Mouse (Mus musculus) forebrain, embryonic 12.5 days (tissue): ENCODE measurements around the gene Catsper3. TPM values are rescaled to one million over a fixed set of nuclear protein-coding genes. Genes with fewer than 3 reads are reported as not detected.

Source experiments
- ATAC-seq: fragments of 200-750 bp; cut with Nextera tagmentation; 2 replicates; pipeline ENCODE4 v1.8.0; 2017; ENCODE audit warnings: moderate TSS enrichment; ENCODE audit not compliant: low FRiP score
- H3K27ac ChIP-seq: fragments of 300-500 bp; sonication (generic); 2 replicates; pipeline ENCODE4 v1.5.1; 2016; ENCODE audit warnings: mild to moderate bottlenecking
- H3K27me3 ChIP-seq: fragments of 300-500 bp; sonication (generic); 2 replicates; pipeline ENCODE4 v1.6.1; 2016; ENCODE audit warnings: mild to moderate bottlenecking
- H3K36me3 ChIP-seq: fragments of 300-500 bp; sonication (generic); replicated peaks from 2 replicates; pipeline ENCODE4 v1.6.1; 2016; ENCODE audit warnings: mild to moderate bottlenecking
- H3K4me1 ChIP-seq: fragments of 300-500 bp; sonication (generic); 2 replicates; pipeline ENCODE4 v1.6.1; 2016
- H3K4me2 ChIP-seq: fragments of 300-500 bp; sonication (generic); 2 replicates; pipeline ENCODE4 v1.6.1; 2016; ENCODE audit warnings: mild to moderate bottlenecking, moderate library complexity
- H3K4me3 ChIP-seq: fragments of 300-500 bp; sonication (generic); replicated peaks from 2 replicates; pipeline ENCODE4 v1.5.1; 2016; ENCODE audit warnings: mild to moderate bottlenecking
- H3K9ac ChIP-seq: fragments of 300-500 bp; sonication (generic); 2 replicates; pipeline ENCODE4 v1.6.1; 2016; ENCODE audit warnings: mild to moderate bottlenecking
- H3K9me3 ChIP-seq: fragments of 300-500 bp; sonication (generic); 2 replicates; pipeline ENCODE4 v1.6.1; 2016
- WGBS: fragments of 180-500 bp; shearing (Covaris S2); methylation state at CpG from one replicate; pipeline ENCODE4 v1.1.7; 2016; 5-methylcytosine and 5-hydroxymethylcytosine counted together
- polyA plus RNA-seq: library from polyadenylated mRNA; unstranded; fragments of >200 nt; fragmentation: Nextera tagmentation; extraction: Ambion mirVana; gene quantifications from 2 replicates; pipeline ENCODE4 v1.2.1, GENCODE M21; 2016

Catsper3 gene
- polyA plus RNA-seq, 1 experiment from 2014 or later: not detected

DNA sequence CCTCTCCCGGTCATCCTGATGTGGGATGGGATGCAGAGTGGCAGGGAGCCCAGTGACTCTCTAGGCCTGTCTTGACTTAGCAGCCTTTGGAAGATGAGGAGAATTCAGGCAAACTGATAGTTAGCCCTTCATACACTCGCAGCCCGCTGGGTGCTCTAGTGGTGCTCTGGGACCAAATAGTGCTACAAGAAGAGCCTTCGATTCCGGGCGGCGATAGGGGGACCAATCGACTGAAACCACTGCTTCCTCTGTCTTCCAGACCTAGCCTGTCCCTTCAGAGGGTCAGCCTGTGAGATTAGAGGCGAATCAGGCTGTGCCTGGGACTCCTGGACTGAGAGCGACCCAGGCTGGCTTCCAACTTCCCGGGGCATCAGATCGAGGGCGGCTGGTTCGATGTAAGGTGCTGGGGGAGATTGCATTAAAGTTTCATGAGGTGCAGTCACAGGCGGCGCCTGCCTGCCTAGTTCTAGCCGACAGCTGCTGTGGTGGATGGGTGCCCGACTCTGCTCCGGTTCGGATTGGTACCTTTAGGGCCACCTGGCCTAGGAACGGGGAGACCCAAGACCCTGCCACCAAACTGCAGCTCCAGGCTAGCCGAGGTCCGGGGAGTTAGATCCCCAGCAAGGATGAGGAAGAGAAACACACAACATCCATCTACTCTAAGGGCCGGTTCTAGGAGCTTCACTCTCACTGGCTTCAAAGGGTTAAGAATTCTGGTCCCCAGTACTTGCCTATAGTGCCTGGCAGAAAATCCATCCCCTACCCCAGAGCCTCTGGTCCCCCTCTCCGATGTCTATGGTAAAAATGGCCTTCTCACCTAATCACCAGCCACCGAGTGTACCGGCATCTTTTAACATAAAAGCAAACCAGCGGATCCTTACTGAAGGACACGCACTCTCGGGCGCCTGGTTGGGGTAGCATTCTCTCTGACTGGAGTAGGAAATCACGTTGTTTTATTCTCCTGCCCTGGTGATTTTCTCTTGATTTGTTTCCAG lies 52.7 kb downstream of the Catsper3 start:
- Histone ChIP-seq H3K27ac (no peak overlapping the region), H3K36me3 (no peaks in the 10 kb centered on the region), H3K9me3 (no peaks in the 10 kb centered on the region), H3K27me3 (peaks cover 100% of the 10 kb centered on the region), H3K9ac (no peak overlapping the region), H3K4me2 (no peak overlapping the region), H3K4me1 (peaks cover 20% of the 10 kb centered on the region), H3K4me3 (no peak overlapping the region)
- ATAC-seq: no peak
- under 1% methylated on average over 32 of the region's 32 CpGs for WGBS

DNA sequence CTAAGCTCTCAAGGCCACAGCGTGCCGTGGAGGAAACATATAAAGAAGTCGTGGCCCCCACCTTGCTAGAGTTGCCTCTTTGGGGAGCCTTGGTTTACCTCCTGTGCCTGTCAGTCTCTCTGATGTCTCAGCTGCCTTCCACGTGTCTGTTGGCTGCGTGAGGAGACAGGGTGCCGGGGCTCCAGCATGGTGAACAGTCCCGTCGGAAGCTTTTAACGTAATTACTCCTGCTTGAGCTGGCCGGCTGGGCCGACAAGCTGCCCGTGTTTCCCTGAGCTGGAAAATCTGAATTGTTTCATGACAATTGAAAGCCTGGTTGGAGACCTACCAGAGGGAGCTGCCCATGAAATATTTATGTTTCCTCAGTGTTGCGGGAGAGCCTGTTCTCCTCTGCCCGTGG lies 55.9 kb downstream of the Catsper3 start:
- no peak overlapping the region for H3K4me2 ChIP-seq
- H3K9me3 ChIP-seq: 0 out of 2 replicates have a peak, but pooled peaks cover 6% of the 10 kb centered on the region
- ATAC-seq: no peak
- WGBS: 17% methylated on average over 14 of the region's 14 CpGs
- H3K36me3 ChIP-seq: no peaks in the 10 kb centered on the region
- H3K9ac ChIP-seq: no peak overlapping the region
- H3K27me3 ChIP-seq: peaks cover 87% of the 10 kb centered on the region
- H3K4me3 ChIP-seq: no peak overlapping the region
- H3K4me1 ChIP-seq: peaks cover 20% of the 10 kb centered on the region
- no peak overlapping the region for H3K27ac ChIP-seq

DNA sequence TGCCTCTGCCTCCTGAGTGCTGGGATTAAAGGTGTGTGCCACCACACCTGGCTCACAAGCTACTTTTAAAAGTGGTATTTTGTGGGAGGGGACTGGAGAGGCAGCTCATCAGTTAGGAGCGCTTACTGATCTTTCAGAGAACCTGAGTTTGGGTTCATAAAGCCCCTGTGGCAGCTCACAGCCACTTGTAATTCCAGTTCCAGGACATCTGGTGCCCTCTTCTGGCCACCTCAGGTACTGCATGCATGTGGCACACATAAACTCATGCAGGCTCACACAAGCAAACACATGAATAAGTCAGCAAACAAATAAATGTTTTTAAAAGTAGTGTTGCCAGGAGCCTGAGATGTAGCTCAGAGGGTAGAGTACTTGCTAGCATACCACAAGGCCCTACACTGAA lies 59.3 kb downstream of the Catsper3 start:
- ATAC-seq: no peak
- H3K27me3 ChIP-seq: peaks cover 70% of the 10 kb centered on the region
- WGBS: 89% methylated on average over 1 of the region's 1 CpGs

DNA sequence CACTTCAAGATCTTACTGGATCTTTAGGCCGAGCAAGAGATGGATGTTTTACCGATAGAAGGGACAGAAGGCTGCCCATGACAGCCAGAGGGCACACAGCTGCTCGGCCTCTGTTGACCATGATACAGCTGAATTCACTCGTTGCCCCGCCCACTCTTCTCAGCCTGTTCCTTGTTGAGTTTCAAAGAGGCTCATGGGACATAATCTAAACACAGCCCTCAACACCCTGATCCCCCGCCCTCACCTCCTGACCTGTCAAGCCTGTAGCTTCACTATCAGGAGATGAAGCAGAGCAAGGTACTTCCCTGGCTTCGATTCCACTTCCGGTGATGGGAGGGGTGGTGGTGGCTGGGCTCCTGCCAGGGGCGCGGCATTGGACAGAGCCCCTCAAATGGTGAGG lies 63.4 kb downstream of the Catsper3 start:
- Histone ChIP-seq H3K4me2 (no peak overlapping the region), H3K9ac (no peak overlapping the region), H3K27ac (no peak overlapping the region), H3K9me3 (0 out of 2 replicates have a peak, but pooled peaks cover 6% of the 10 kb centered on the region), H3K4me3 (no peak overlapping the region), H3K4me1 (peaks cover 4% of the 10 kb centered on the region; the same call in 1 of the 2 replicates), H3K27me3 (peaks cover 33% of the 10 kb centered on the region), H3K36me3 (no peaks in the 10 kb centered on the region)
- 75% methylated on average over 10 of the region's 10 CpGs for WGBS
- ATAC-seq: no peak

More for the DNA sequence above, 59.3 kb downstream of the Catsper3 start:
- H3K4me3 ChIP-seq: no peak overlapping the region
- H3K9me3 ChIP-seq: 0 out of 2 replicates have a peak, but pooled peaks cover 6% of the 10 kb centered on the region
- no peak overlapping the region for H3K9ac ChIP-seq
- no peak overlapping the region for H3K4me2 ChIP-seq
- H3K36me3 ChIP-seq: no peaks in the 10 kb centered on the region
- peaks cover 17% of the 10 kb centered on the region; the same call in 1 of the 2 replicates for H3K4me1 ChIP-seq
- no peak overlapping the region for H3K27ac ChIP-seq

DNA sequence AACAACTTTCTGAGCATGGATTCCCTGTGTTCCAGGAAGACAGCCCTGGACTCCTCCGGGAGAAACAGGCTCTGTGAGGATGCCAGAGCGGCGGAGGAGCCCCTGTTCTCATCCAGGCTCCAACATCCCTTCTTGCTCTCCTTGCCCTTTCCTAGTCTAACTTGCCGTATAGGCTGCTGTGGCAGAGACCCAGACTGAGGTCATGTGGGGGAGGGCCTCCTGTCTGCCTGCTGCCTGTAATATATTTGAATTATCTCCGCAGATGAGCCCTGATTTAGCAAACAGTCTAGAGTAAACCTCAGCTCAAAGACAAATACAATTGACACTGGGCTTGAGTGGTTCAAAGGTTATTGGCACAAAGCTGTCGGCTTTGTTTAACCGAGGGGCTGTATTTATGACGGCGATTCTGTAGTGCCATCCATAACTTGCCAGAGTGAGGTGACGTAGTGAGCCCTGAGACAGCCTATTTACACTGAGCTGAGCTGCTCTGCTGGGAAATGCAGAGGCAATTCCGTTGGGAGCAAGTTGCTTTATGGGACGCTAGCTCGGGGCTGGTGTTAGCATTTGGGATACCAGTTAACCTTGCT lies 64.3 kb downstream of the Catsper3 start:
- no peak overlapping the region for H3K4me3 ChIP-seq
- peaks cover 4% of the 10 kb centered on the region; the same call in 1 of the 2 replicates for H3K4me1 ChIP-seq
- 0 out of 2 replicates have a peak, but pooled peaks cover 3% of the 10 kb centered on the region for H3K9me3 ChIP-seq
- H3K9ac ChIP-seq: no peak overlapping the region
- H3K36me3 ChIP-seq: no peaks in the 10 kb centered on the region
- WGBS: 65% methylated on average over 13 of the region's 13 CpGs
- no peak for ATAC-seq
- H3K27me3 ChIP-seq: peaks cover 29% of the 10 kb centered on the region
- no peak overlapping the region for H3K27ac ChIP-seq
- H3K4me2 ChIP-seq: no peak overlapping the region

DNA sequence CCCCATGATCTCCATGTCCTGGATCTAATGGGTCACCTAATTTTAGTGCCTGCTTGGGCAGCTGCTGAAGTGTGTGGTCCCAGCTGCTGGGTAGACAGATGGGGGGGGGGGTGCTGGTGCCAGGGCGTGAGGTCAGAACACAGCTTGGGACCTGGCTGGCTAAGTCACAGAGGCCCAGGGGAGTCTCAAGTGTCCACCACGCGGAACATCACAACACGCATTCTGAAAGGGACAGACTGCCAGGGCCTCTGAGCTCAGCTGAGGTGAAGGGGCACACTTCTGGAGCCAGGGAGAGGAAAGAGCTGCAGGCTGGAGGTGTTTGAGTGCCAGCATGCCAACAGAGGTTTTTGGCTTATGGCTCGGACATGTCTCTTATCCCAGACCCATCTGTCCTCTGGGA lies 66.4 kb downstream of the Catsper3 start:
- WGBS: 79% methylated on average over 5 of the region's 5 CpGs
- no peak overlapping the region for H3K4me2 ChIP-seq
- H3K27ac ChIP-seq: no peak overlapping the region
- peaks cover 4% of the 10 kb centered on the region; the same call in 1 of the 2 replicates for H3K4me1 ChIP-seq
- ATAC-seq: no peak
- no peak overlapping the region for H3K4me3 ChIP-seq
- no peak overlapping the region for H3K9ac ChIP-seq
- H3K9me3 ChIP-seq: no peaks in the 10 kb centered on the region
- peaks cover 18% of the 10 kb centered on the region for H3K27me3 ChIP-seq
- no peaks in the 10 kb centered on the region for H3K36me3 ChIP-seq

DNA sequence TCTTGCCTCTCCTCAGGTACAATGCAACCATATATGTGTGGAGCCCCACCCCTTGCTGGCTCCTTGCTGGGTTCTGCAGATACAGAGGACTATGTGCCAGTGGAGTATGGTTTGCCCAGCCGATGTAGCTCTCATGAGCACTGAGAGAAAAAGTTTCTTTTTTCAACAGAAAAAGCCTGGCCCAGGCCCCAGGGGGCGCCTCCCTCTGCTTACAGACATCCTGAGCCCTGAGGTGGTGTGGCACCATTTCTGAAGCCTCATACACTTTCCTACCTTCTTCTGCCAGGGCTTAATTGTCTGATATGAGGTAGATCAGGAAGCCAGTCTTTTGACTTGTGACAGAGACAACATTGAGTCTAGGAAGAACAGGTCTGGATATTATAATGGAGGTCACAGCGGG lies 67.8 kb downstream of the Catsper3 start:
- no peak overlapping the region for H3K4me2 ChIP-seq
- no peaks in the 10 kb centered on the region for H3K36me3 ChIP-seq
- H3K27me3 ChIP-seq: peaks cover 22% of the 10 kb centered on the region
- WGBS: 70% methylated on average over 3 of the region's 3 CpGs
- no peak overlapping the region for H3K27ac ChIP-seq
- no peak for ATAC-seq
- no peak overlapping the region for H3K9ac ChIP-seq
- H3K4me3 ChIP-seq: no peak overlapping the region
- peaks cover 5% of the 10 kb centered on the region for H3K4me1 ChIP-seq
- H3K9me3 ChIP-seq: no peaks in the 10 kb centered on the region

DNA sequence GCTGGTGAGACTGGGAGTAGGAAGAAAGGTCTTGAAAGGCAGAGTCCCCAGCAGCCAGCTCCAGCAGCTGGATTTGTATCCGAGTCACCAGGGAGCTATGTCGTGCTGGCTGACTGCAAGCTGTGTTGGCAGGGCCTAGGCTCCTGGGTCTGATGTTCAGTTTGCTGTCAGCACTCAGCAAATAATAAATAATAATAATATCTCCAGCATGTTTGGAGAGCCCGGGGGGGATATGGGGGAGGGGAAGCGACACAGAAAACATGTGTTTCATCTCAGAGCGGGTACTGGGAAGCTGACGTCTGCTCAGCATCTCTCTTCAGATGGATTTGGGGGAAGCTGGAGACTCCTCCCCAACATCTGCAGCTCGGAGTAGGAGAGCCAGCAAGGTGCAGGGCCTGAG lies 71.4 kb downstream of the Catsper3 start:
- Histone ChIP-seq H3K27ac (no peak overlapping the region), H3K9ac (no peak overlapping the region), H3K9me3 (no peaks in the 10 kb centered on the region), H3K36me3 (no peaks in the 10 kb centered on the region), H3K4me2 (no peak overlapping the region), H3K4me3 (no peak overlapping the region), H3K4me1 (peaks cover 17% of the 10 kb centered on the region), H3K27me3 (peaks cover 22% of the 10 kb centered on the region)
- ATAC-seq: no peak
- 71% methylated on average over 7 of the region's 7 CpGs for WGBS

DNA sequence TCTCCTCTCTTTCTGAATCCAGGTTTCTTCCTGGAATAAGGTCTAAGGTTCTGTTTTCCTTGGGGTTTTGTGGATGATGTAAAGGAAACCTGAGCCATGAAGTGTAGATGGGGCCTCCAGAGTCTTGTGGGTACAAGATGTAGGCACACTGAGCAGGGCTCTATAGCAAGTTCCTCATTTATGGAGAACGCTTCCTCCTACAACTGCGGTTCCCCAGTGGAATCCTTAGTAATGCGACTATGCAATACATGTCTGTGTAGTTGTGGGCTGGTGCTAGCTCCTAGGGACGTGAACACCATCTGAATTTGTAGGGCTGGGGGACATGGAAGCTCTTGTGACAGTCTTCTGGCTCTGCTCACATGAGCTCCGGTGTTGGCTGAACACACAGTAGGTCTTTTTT lies 74.1 kb downstream of the Catsper3 start:
- 91% methylated on average over 5 of the region's 5 CpGs for WGBS
- H3K27me3 ChIP-seq: peaks cover 24% of the 10 kb centered on the region

More for the DNA sequence above, 74.1 kb downstream of the Catsper3 start:
- no peaks in the 10 kb centered on the region for H3K36me3 ChIP-seq
- no peaks in the 10 kb centered on the region for H3K9me3 ChIP-seq
- H3K4me2 ChIP-seq: no peak overlapping the region
- no peak for ATAC-seq
- no peak overlapping the region for H3K9ac ChIP-seq
- H3K4me1 ChIP-seq: peaks cover 19% of the 10 kb centered on the region
- H3K27ac ChIP-seq: no peak overlapping the region
- H3K4me3 ChIP-seq: no peak overlapping the region

Other genes starting within 250 kb of the Catsper3 start
- 69.9 and 73.3 TPM in 2 replicates for gene Ddx41, start 247.9 kb upstream of the Catsper3 start, polyA plus RNA-seq
- 61.6 and 64.7 TPM in 2 replicates for gene Fam193b, start 213.4 kb upstream of the Catsper3 start, polyA plus RNA-seq
- gene Tmed9, start 210.8 kb upstream of the Catsper3 start, polyA plus RNA-seq: 115 and 118 TPM in 2 replicates
- 31.4 and 31.7 TPM in 2 replicates for gene B4galt7, start 184.7 kb upstream of the Catsper3 start, polyA plus RNA-seq
- 68.1 and 73.2 TPM in 2 replicates for gene Caml, start 161.6 kb upstream of the Catsper3 start, polyA plus RNA-seq
- 47.4 and 52.4 TPM in 2 replicates for gene Ddx46, start 149.5 kb upstream of the Catsper3 start, polyA plus RNA-seq
- 68.7 and 71.2 TPM in 2 replicates for gene B230219D22Rik, start 91.4 kb upstream of the Catsper3 start, polyA plus RNA-seq
- 86.3 and 93.3 TPM in 2 replicates for gene Txndc15, start 69.9 kb upstream of the Catsper3 start, polyA plus RNA-seq
- 23.1 and 25.6 TPM in 2 replicates for gene Pcbd2, start 57.2 kb upstream of the Catsper3 start, polyA plus RNA-seq
- gene Pitx1, start 51.6 kb downstream of the Catsper3 start, polyA plus RNA-seq: 1.7 and 2.8 TPM in 2 replicates